Mouse (Mus musculus): ENCODE data around the gene Bub1b.

DNA sequence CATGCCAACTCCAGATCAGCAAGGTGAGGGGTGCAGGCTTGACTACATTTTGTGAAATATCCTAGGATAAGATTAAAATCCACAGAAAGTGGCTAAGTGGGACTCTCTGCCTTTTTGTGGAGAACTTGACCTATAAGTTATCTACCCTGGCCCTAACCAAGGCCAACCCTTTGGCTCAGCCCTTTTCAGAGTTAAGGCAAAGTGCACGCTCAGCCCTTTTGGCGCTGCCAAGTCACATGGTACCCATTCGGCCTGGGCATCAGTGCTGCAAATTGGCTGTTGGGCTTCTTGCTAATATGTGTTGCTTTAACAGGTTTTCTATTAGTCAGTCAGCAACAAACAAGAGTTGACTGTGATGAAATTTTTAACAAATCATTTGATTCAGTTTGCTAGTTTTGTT, 89.8 kb downstream of the Bub1b start:
- TF ChIP-seq CTCF (IDR thresholded peaks at IDR 0.05; ENCODE audit: low read depth) (no peak), EP300 (optimal IDR thresholded peaks at IDR 0.05) (no peak)

Measured in stomach, postnatal 0 days (tissue).